Mouse (Mus musculus) MEL (cell line): ENCODE results near the gene Sipa1l2.

Experiments used
- BHLHE40 ChIP-seq: IDR thresholded peaks from 2 replicates; pipeline ENCODE4 v1.6.1; 2012; ENCODE audit warnings: low read depth, mild to moderate bottlenecking, inconsistent platforms, low read length, improper control_type of control experiment, borderline replicate concordance
- CHD2 ChIP-seq: IDR thresholded peaks from 2 replicates; pipeline ENCODE4 v1.6.1; 2011; ENCODE audit warnings: low read length, improper control_type of control experiment
- CTCF ChIP-seq, 3 experiments: IDR thresholded peaks in 2 of 3; conservative IDR thresholded peaks in 1 of 3; 2 replicates each; pipeline ENCODE4 v1.5.1; 2011 to 2012; ENCODE audit warnings: low read length in 3 of 3, low read depth in 2 of 3, mild to moderate bottlenecking in 2 of 3, improper control_type of control experiment in 1 of 3, inconsistent platforms in 1 of 3, mixed read lengths in 1 of 3, moderate library complexity in 1 of 3; ENCODE audit not compliant: control insufficient read depth in 1 of 3, insufficient read depth in 1 of 3, poor library complexity in 1 of 3, severe bottlenecking in 1 of 3
- USF2 ChIP-seq, 2 experiments: IDR thresholded peaks; 2 replicates each; pipeline ENCODE4 v1.6.1; 2011 to 2012; ENCODE audit warnings: improper control_type of control experiment in 2 of 2, low read length in 2 of 2, borderline replicate concordance in 1 of 2, inconsistent platforms in 1 of 2, low read depth in 1 of 2, mild to moderate bottlenecking in 1 of 2; ENCODE audit not compliant: insufficient read depth in 1 of 2

DNA sequence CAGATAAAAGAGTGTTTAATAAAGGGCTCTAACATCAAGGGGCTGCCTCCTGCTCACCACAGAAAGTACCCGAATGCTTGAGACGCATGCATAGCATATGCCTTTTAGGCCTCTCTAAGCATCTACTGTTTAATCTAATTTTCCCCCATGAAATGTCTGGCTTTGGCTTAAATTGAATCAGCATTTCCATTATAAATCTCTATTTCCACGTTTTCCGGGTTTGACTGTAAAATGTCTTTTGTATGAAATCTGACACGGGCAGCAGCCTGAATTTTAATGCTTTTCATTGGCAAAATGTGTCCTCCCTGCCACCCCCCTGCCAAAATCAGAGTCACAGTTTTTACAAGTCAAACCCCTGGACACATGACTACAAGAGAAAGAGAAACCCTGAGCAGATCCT is 69.6 kb downstream of the Sipa1l2 start:
- TF ChIP-seq BHLHE40 (no peak), USF2 (IDR thresholded peaks at IDR 0.05; ENCODE audit: borderline replicate concordance in 1 of 2, insufficient read depth in 1 of 2, low read depth in 1 of 2, low read length in 2 of 2) (no peak), CTCF (IDR thresholded peaks at IDR 0.05 in 2 of 3, conservative IDR thresholded peaks at IDR 0.05 in 1 of 3; ENCODE audit: control insufficient read depth in 1 of 3, insufficient read depth in 1 of 3, low read depth in 2 of 3, low read length in 3 of 3, poor library complexity in 1 of 3, severe bottlenecking in 1 of 3) (no peak), CHD2 (no peak)
